In genomic region chr8:105770609-105771008, GRCm38 (mm10) we compare ENCODE assay signal across 11 mouse cellular contexts. TPM values are rescaled to one million over a fixed set of nuclear protein-coding genes. Genes with fewer than 3 reads are reported as not detected.
A peak's percentile ranks its signal among the peaks of the same experiment; 100 is the strongest.
DNase-seq lines count a peak whose midpoint lies in the region; ATAC-seq and TF ChIP-seq lines count a peak whose summit lies in the region.
"Had no signal": no experiment of that assay in that cellular context is flagged by ENCODE, and none has a peak within 500 bp of the region (broad histone marks: within the 10 kb centered on the region; RNA-seq: fewer than 3 reads in every experiment).

No protein-coding gene starts in this region.

- no peaks in the 10 kb centered on the region for H3K4me1 ChIP-seq in embryonic facial prominence, embryonic 11.5 days (ENCODE audit: control insufficient read depth, insufficient read depth, low read length)
- H3K4me1 ChIP-seq in midbrain, postnatal 0 days (ENCODE audit: insufficient read depth, low read length) = no peaks in the 10 kb centered on the region
- H3K4me1 ChIP-seq: liver, embryonic 13.5 days; stomach, embryonic 15.5 days had no signal

- DNase-seq in left cerebral cortex, adult 2 months (ENCODE audit: extremely low spot score in 1 of 2, low spot score in 2 of 2) = no peak
- no peak for DNase-seq in left cerebral cortex, adult 8-10 months (ENCODE audit: low spot score in 2 of 2)
- peak; percentile 40 for DNase-seq in MN1 (ENCODE audit: low spot score)
- DNase-seq in embryonic facial prominence, embryonic 11.5 days (ENCODE audit: low spot score) = peak; percentile 61
- DNase-seq in midbrain, postnatal 0 days (ENCODE audit: low spot score) = peak; percentile 21
- no peak for DNase-seq in right cerebral cortex, postnatal 4 days
- DNase-seq in adrenal gland, adult 2 months = no peak
- no peak for DNase-seq in urinary bladder, adult 18-20 months (ENCODE audit: low spot score in 2 of 2)
- DNase-seq: liver, embryonic 13.5 days had no signal

- no peak overlapping the region for H3K4me2 ChIP-seq in embryonic facial prominence, embryonic 11.5 days (ENCODE audit: low read depth, low read length)
- no peak overlapping the region for H3K4me2 ChIP-seq in midbrain, postnatal 0 days (ENCODE audit: low read depth, low read length, poor library complexity, severe bottlenecking)
- H3K4me2 ChIP-seq: liver, embryonic 13.5 days; stomach, embryonic 15.5 days had no signal

- no peaks in the 10 kb centered on the region for H3K27me3 ChIP-seq in embryonic facial prominence, embryonic 11.5 days (ENCODE audit: control insufficient read depth, insufficient read depth, low read length)
- no peaks in the 10 kb centered on the region for H3K27me3 ChIP-seq in midbrain, postnatal 0 days (ENCODE audit: insufficient read depth, low read length)
- H3K27me3 ChIP-seq: liver, embryonic 13.5 days; stomach, embryonic 15.5 days had no signal

- TF ChIP-seq CTCF in left cerebral cortex, adult 2 months (IDR thresholded peaks at IDR 0.05) = peak; percentile 73
- peak; percentile 71 for TF ChIP-seq CTCF in midbrain, postnatal 0 days (IDR thresholded peaks at IDR 0.05)

- 70% methylated on average over 1 of the region's 1 CpGs for WGBS in embryonic facial prominence, embryonic 11.5 days
- 100% methylated on average over 1 of the region's 1 CpGs for WGBS in midbrain, postnatal 0 days

- H3K9me3 ChIP-seq in embryonic facial prominence, embryonic 11.5 days (replicated peaks; ENCODE audit: control insufficient read depth, low read length) = no peaks in the 10 kb centered on the region
- no peaks in the 10 kb centered on the region for H3K9me3 ChIP-seq in midbrain, postnatal 0 days (ENCODE audit: low read length)
- H3K9me3 ChIP-seq: liver, embryonic 13.5 days; stomach, embryonic 15.5 days had no signal

- H3K4me3 ChIP-seq in left cerebral cortex, adult 2 months = no peak overlapping the region
- H3K4me3 ChIP-seq in embryonic facial prominence, embryonic 11.5 days (ENCODE audit: low read depth, low read length) = no peak overlapping the region
- H3K4me3 ChIP-seq in midbrain, postnatal 0 days (ENCODE audit: low read depth, low read length) = no peak overlapping the region
- H3K4me3 ChIP-seq: erythroblast, embryonic 14.5 days; liver, embryonic 13.5 days; stomach, embryonic 15.5 days had no signal

- intact Hi-C loops in left cerebral cortex, adult 2 months (cut with DNase I) = no loop called here

- no peak overlapping the region for H3K27ac ChIP-seq in left cerebral cortex, adult 2 months
- no peak overlapping the region for H3K27ac ChIP-seq in embryonic facial prominence, embryonic 11.5 days (replicated peaks; ENCODE audit: low read depth, low read length)
- H3K27ac ChIP-seq in midbrain, postnatal 0 days (ENCODE audit: low read depth, low read length) = no peak overlapping the region
- H3K27ac ChIP-seq: stomach, embryonic 15.5 days had no signal

- peaks cover 23% of the 10 kb centered on the region for H3K36me3 ChIP-seq in embryonic facial prominence, embryonic 11.5 days (replicated peaks; ENCODE audit: control insufficient read depth, insufficient read depth, low read depth, low read length)
- H3K36me3 ChIP-seq in midbrain, postnatal 0 days (ENCODE audit: insufficient read depth, low read length) = peaks cover 64% of the 10 kb centered on the region

- no peak for ATAC-seq in embryonic facial prominence, embryonic 11.5 days (replicated peaks; ENCODE audit: insufficient number of reproducible peaks, low FRiP score, low TSS enrichment, low read depth)
- no peak for ATAC-seq in midbrain, postnatal 0 days (ENCODE audit: low FRiP score)

- no peak overlapping the region for H3K9ac ChIP-seq in embryonic facial prominence, embryonic 11.5 days (replicated peaks; ENCODE audit: low read length)
- H3K9ac ChIP-seq in midbrain, postnatal 0 days (replicated peaks; ENCODE audit: low read length, poor library complexity, severe bottlenecking) = no peak overlapping the region
- H3K9ac ChIP-seq: liver, embryonic 13.5 days; stomach, embryonic 15.5 days had no signal

RNA-seq across cellular contexts. Expression of gene Gfod2, which starts 12.1 kb away (rescaled TPM):
- 10 to 100 TPM; 21.0 to 26.0 TPM for total RNA-seq in left cerebral cortex, adult 2 months (2021)
- 10 to 100 TPM; 14.5 to 21.4 (median 18.3) TPM for total RNA-seq in left cerebral cortex, adult 8-10 months (2022)
- polyA plus RNA-seq in embryonic facial prominence, embryonic 11.5 days (2014; fragmentation: Nextera tagmentation; extraction: Ambion mirVana) = 24.5 and 26.6 TPM in 2 replicates
- total RNA-seq in midbrain, postnatal 0 days (2014; rRNA removed) = 47.6 and 64.7 TPM in 2 replicates
- 60.9 and 67.9 TPM in 2 replicates for polyA plus RNA-seq in midbrain, postnatal 0 days (2015; fragmentation: Nextera tagmentation; extraction: Ambion mirVana)
- 10 to 100 TPM in 1 of 2 experiments, 1 to 10 TPM in 1; 7.8 to 14.2 TPM for total RNA-seq in adrenal gland, adult 2 months (2021)
- 8.1 and 9.6 TPM in 2 replicates for polyA plus RNA-seq in adrenal gland, adult 2 months (2012; rRNA removed)

RNA-seq across cellular contexts. Expression of gene Ranbp10, which starts 56.5 kb away (rescaled TPM):
- total RNA-seq in left cerebral cortex, adult 2 months (2021) = 10 to 100 TPM; 23.7 to 25.2 TPM
- total RNA-seq in left cerebral cortex, adult 8-10 months (2022) = 10 to 100 TPM; 20.1 to 24.4 (median 22.4) TPM
- polyA plus RNA-seq in embryonic facial prominence, embryonic 11.5 days (2014; fragmentation: Nextera tagmentation; extraction: Ambion mirVana) = 11.2 and 13.0 TPM in 2 replicates
- total RNA-seq in midbrain, postnatal 0 days (2014; rRNA removed) = 13.4 and 13.5 TPM in 2 replicates
- polyA plus RNA-seq in midbrain, postnatal 0 days (2015; fragmentation: Nextera tagmentation; extraction: Ambion mirVana) = 4.8 and 6.4 TPM in 2 replicates
- total RNA-seq in adrenal gland, adult 2 months (2021) = 10 to 100 TPM; 19.7 to 23.6 TPM
- 22.2 and 27.3 TPM in 2 replicates for polyA plus RNA-seq in adrenal gland, adult 2 months (2012; rRNA removed)

RNA-seq across cellular contexts. Expression of gene Tsnaxip1, which starts 56.9 kb away (rescaled TPM):
- under 1 TPM in 1 of 2 experiments, not detected in 1; 0.44 TPM for total RNA-seq in left cerebral cortex, adult 2 months (2021)
- under 1 TPM in 1 of 4 experiments, not detected in 3; 0.16 TPM for total RNA-seq in left cerebral cortex, adult 8-10 months (2022)
- 0.27 TPM in 1 of 2 replicates, not detected in the other for polyA plus RNA-seq in embryonic facial prominence, embryonic 11.5 days (2014; fragmentation: Nextera tagmentation; extraction: Ambion mirVana)
- 0.14 and 0.16 TPM in 2 replicates for total RNA-seq in midbrain, postnatal 0 days (2014; rRNA removed)
- polyA plus RNA-seq in midbrain, postnatal 0 days (2015; fragmentation: Nextera tagmentation; extraction: Ambion mirVana) = 0.62 and 0.88 TPM in 2 replicates
- total RNA-seq in adrenal gland, adult 2 months (2021) = not detected
- polyA plus RNA-seq in adrenal gland, adult 2 months (2012; rRNA removed) = not detected in 2 replicates
- polyA plus RNA-seq: erythroblast, embryonic 14.5 days; stomach, embryonic 15.5 days had no signal

Comparison
In these comparisons a context has a peak if more than half of its experiments do, and no peak if none do; other contexts are left out.
1. DNase-seq: peak in MN1 (single experiment), embryonic facial prominence, embryonic 11.5 days (single experiment) and midbrain, postnatal 0 days (single experiment); none in left cerebral cortex, adult 2 months (0 of 2), left cerebral cortex, adult 8-10 months (0 of 2), right cerebral cortex, postnatal 4 days (single experiment), adrenal gland, adult 2 months (single experiment) and urinary bladder, adult 18-20 months (0 of 2).